Mouse (Mus musculus) forebrain, embryonic 11.5 days (tissue): ENCODE results near the gene Ffar3. TPM values are rescaled to one million over a fixed set of nuclear protein-coding genes. Genes with fewer than 3 reads are reported as not detected.

ENCODE experiments used
- ATAC-seq: fragments of 200-750 bp; cut with Nextera tagmentation; replicated peaks from 2 replicates; pipeline ENCODE4 v1.8.0; 2017; ENCODE audit warnings: moderate TSS enrichment; ENCODE audit not compliant: low FRiP score
- DNase-seq: peaks from one replicate; pipeline ENCODE4 v3.0.0-alpha.2; 2017; ENCODE audit warnings: low spot score
- H3K27ac ChIP-seq: fragments of 300-500 bp; sonication (generic); 2 replicates; pipeline ENCODE4 v1.5.1; 2014; ENCODE audit warnings: low read depth, low read length
- H3K27me3 ChIP-seq: fragments of 300-500 bp; sonication (generic); 2 replicates; pipeline ENCODE4 v1.6.1; 2014; ENCODE audit warnings: mild to moderate bottlenecking, low read length, mixed read lengths; ENCODE audit not compliant: control insufficient read depth, insufficient read depth
- H3K36me3 ChIP-seq: fragments of 300-500 bp; sonication (generic); 2 replicates; pipeline ENCODE4 v1.6.1; 2014; ENCODE audit warnings: mild to moderate bottlenecking, low read length, moderate library complexity, mixed read lengths; ENCODE audit not compliant: control insufficient read depth, insufficient read depth
- H3K4me1 ChIP-seq: fragments of 300-500 bp; sonication (generic); replicated peaks from 2 replicates; pipeline ENCODE4 v1.6.1; 2014; ENCODE audit warnings: low read length, mixed read lengths; ENCODE audit not compliant: control insufficient read depth, insufficient read depth
- H3K4me2 ChIP-seq: fragments of 300-500 bp; sonication (generic); 2 replicates; pipeline ENCODE4 v1.6.1; 2014; ENCODE audit warnings: low read depth, mild to moderate bottlenecking, low read length, moderate library complexity, mixed read lengths; ENCODE audit not compliant: severe bottlenecking
- H3K4me3 ChIP-seq: fragments of 300-500 bp; sonication (generic); 2 replicates; pipeline ENCODE4 v1.5.1; 2014; ENCODE audit warnings: low read depth, low read length
- H3K9ac ChIP-seq: fragments of 300-500 bp; sonication (generic); 2 replicates; pipeline ENCODE4 v1.6.1; 2014; ENCODE audit warnings: low read length
- H3K9me3 ChIP-seq: fragments of 300-500 bp; sonication (generic); 2 replicates; pipeline ENCODE4 v1.6.1; 2016; ENCODE audit warnings: low read length, mixed read lengths; ENCODE audit not compliant: control insufficient read depth
- WGBS: fragments of 180-500 bp; shearing (Covaris S2); extraction: QIAGEN DNeasy Blood & Tissue Kit; methylation state at CpG from one replicate; pipeline ENCODE4 v1.1.7; 2014; 5-methylcytosine and 5-hydroxymethylcytosine counted together
- polyA plus RNA-seq: library from polyadenylated mRNA; unstranded; fragments of >200 nt; fragmentation: Nextera tagmentation; extraction: Ambion mirVana; gene quantifications from 2 replicates; pipeline ENCODE4 v1.2.1, GENCODE M21; 2014

Gene Ffar3
- polyA plus RNA-seq, 1 experiment from 2014 or later: not detected

DNA sequence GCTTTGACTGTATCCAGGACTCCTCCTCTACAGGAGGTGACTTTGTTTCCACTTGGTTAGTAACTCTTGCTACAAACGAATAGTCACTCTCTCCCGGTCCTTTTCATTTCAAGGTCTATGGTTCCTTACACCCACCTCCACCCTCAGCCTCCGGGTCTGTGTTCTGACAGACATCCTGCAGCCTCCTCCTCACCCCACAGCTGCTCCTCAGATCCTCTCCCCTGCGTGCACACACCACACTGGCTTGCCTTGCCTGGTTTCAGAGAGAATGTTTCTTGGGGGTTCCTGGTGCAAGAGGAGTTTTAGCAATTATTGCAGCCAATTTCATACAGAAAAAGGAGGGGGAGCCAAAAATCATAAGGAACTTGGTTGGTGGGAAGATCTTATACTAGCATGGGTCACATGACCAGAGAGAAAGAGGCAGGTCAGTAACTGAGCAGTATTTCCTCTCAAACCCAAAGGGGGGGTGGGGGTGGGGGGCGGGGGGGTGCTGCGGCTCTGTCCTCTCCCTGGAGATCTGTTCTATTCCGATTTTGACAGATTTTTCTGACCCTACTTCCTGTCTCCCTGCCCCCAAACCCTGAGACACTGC, 35.0 kb downstream of the Ffar3 start:
- no peak overlapping the region for H3K27ac ChIP-seq
- no peak overlapping the region for H3K4me2 ChIP-seq
- H3K4me1 ChIP-seq: no peaks in the 10 kb centered on the region
- DNase-seq (no peak), ATAC-seq (no peak)
- H3K4me3 ChIP-seq: no peak overlapping the region
- H3K9me3 ChIP-seq: no peaks in the 10 kb centered on the region
- no peaks in the 10 kb centered on the region for H3K27me3 ChIP-seq
- no peaks in the 10 kb centered on the region for H3K36me3 ChIP-seq
- H3K9ac ChIP-seq: no peak overlapping the region
- WGBS: 75% methylated on average over 6 of the region's 7 CpGs

DNA sequence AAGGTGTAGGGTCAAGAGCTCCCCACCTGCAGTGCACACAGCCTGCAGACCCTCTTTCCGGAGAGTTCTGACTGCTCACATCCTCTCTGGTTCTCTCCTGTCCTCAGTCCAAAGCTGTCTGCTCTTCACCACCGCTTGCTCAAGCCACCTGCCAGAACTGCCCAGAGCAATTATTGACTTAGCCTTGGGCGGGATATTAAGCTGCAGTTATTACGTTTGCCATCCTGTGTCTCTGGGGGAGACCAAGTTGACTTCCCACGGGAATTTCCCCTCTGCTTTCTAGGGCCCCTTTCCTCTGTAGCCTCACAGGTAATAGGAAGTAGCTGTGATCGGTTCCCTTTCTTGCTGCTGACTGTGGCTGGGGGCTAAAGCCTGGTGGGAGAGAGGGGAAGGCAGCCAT, 35.8 kb downstream of the Ffar3 start:
- no peaks in the 10 kb centered on the region for H3K4me1 ChIP-seq
- ATAC-seq (no peak), DNase-seq (no peak)
- no peak overlapping the region for H3K27ac ChIP-seq
- no peaks in the 10 kb centered on the region for H3K27me3 ChIP-seq
- H3K9ac ChIP-seq: no peak overlapping the region
- no peak overlapping the region for H3K4me2 ChIP-seq
- WGBS: 80% methylated on average over 6 of the region's 6 CpGs
- H3K9me3 ChIP-seq: no peaks in the 10 kb centered on the region
- H3K36me3 ChIP-seq: no peaks in the 10 kb centered on the region
- H3K4me3 ChIP-seq: no peak overlapping the region

DNA sequence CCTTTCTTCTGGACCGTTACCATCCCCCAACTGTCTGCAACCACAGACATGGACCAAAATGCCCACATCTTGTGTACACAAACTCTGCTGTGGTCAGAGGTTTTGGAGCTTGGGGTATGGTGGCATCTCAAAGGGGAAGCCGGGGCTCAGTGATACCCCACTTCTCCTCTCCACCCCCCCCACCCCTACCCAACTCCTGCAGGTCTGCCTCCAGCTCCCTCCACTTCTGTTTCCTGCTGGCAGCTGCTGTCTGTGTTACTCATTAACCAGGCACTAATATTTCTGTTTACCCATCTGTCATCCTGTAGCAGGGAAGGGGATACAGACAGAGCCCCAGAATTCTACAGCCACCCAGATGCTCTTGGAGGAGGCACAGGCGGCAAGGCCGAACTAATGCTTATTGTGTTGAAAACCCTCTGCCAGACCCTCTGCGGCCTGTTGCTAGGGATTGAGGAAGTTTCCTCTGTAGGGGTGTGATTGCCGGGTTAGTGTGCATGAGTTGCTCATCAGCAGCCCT, 43.6 kb downstream of the Ffar3 start:
- no peak overlapping the region for H3K9ac ChIP-seq
- H3K36me3 ChIP-seq: no peaks in the 10 kb centered on the region
- no peak overlapping the region for H3K4me2 ChIP-seq
- H3K27me3 ChIP-seq: no peaks in the 10 kb centered on the region
- H3K4me3 ChIP-seq: no peak overlapping the region
- H3K9me3 ChIP-seq: no peaks in the 10 kb centered on the region; the same call in 1 of the 2 replicates
- H3K27ac ChIP-seq: no peak overlapping the region
- 78% methylated on average over 6 of the region's 6 CpGs for WGBS
- no peaks in the 10 kb centered on the region for H3K4me1 ChIP-seq
- DNase-seq (no peak), ATAC-seq (no peak)

GRCm38 (mm10) chr7:30811757-30812290, 44.2 kb downstream of the Ffar3 start:
- Histone ChIP-seq H3K36me3 (no peaks in the 10 kb centered on the region), H3K9ac (no peak overlapping the region), H3K27me3 (no peaks in the 10 kb centered on the region), H3K4me3 (no peak overlapping the region), H3K9me3 (no peaks in the 10 kb centered on the region; the same call in 1 of the 2 replicates), H3K4me1 (no peaks in the 10 kb centered on the region), H3K27ac (no peak overlapping the region), H3K4me2 (no peak overlapping the region)
- WGBS: 73% methylated on average over 9 of the region's 9 CpGs
- no peak for ATAC-seq
- DNase-seq: no peak

GRCm38 (mm10) chr7:30810319-30810718, 45.7 kb downstream of the Ffar3 start:
- WGBS: 53% methylated on average over 6 of the region's 6 CpGs
- Histone ChIP-seq H3K27ac (no peak overlapping the region), H3K4me2 (no peak overlapping the region), H3K9ac (no peak overlapping the region), H3K9me3 (no peaks in the 10 kb centered on the region; the same call in 1 of the 2 replicates), H3K27me3 (no peaks in the 10 kb centered on the region), H3K4me1 (no peaks in the 10 kb centered on the region), H3K36me3 (no peaks in the 10 kb centered on the region), H3K4me3 (no peak overlapping the region)
- ATAC-seq (no peak), DNase-seq (no peak)

DNA sequence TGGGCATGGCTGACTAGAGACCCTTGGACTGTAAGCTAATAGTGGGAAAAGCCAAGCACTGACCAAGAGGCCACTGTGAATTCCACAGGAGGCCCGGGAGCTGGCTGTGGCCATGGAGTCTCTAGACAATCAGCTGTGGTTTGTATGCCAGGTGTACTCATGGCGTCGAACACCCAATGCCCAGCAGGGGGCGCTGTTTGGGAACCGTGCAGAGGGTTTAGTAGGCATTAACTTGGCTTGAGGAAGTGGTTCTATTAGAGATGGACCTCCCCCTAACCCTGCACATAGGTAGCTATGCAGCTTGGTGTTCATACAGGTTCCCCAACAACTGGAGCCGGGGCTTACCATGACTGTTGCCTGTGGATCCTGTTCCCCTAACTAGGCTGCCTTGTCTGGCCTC, 50.1 kb downstream of the Ffar3 start:
- H3K27ac ChIP-seq: no peak overlapping the region
- H3K9ac ChIP-seq: no peak overlapping the region
- 52% methylated on average over 6 of the region's 6 CpGs for WGBS
- DNase-seq: peak; percentile 59
- no peaks in the 10 kb centered on the region for H3K9me3 ChIP-seq
- H3K4me1 ChIP-seq: no peaks in the 10 kb centered on the region
- H3K4me2 ChIP-seq: no peak overlapping the region
- no peaks in the 10 kb centered on the region for H3K36me3 ChIP-seq
- no peak for ATAC-seq
- H3K4me3 ChIP-seq: no peak overlapping the region
- H3K27me3 ChIP-seq: no peaks in the 10 kb centered on the region

Other genes with a start within 250 kb of the Ffar3 start
- gene Upk1a, start 243.3 kb downstream of the Ffar3 start, polyA plus RNA-seq: 0.31 and 0.73 TPM in 2 replicates
- gene Cox6b1, start 230.0 kb downstream of the Ffar3 start, polyA plus RNA-seq: 700 and 735 TPM in 2 replicates
- not detected in 2 replicates for gene Etv2, start 220.3 kb downstream of the Ffar3 start, polyA plus RNA-seq
- gene Rbm42, start 205.9 kb downstream of the Ffar3 start, polyA plus RNA-seq: 131 and 138 TPM in 2 replicates
- gene Haus5, start 191.2 kb downstream of the Ffar3 start, polyA plus RNA-seq: 68.9 and 76.6 TPM in 2 replicates
- not detected in 2 replicates for gene Pmis2, start 184.6 kb downstream of the Ffar3 start, polyA plus RNA-seq
- gene 2200002J24Rik, start 157.3 kb downstream of the Ffar3 start, polyA plus RNA-seq: not detected in 2 replicates
- 0.72 and 1.7 TPM in 2 replicates for gene Atp4a, start 144.0 kb downstream of the Ffar3 start, polyA plus RNA-seq
- gene Tmem147, start 126.6 kb downstream of the Ffar3 start, polyA plus RNA-seq: 133 and 153 TPM in 2 replicates
- 0.33 and 1.5 TPM in 2 replicates for gene Gapdhs, start 112.5 kb downstream of the Ffar3 start, polyA plus RNA-seq
- 0.27 and 1.8 TPM in 2 replicates for gene Sbsn, start 104.7 kb downstream of the Ffar3 start, polyA plus RNA-seq
- not detected in 2 replicates for gene Dmkn, start 92.4 kb downstream of the Ffar3 start, polyA plus RNA-seq
- not detected in 2 replicates for gene Krtdap, start 68.3 kb downstream of the Ffar3 start, polyA plus RNA-seq
- gene Ffar2, start 32.4 kb downstream of the Ffar3 start, polyA plus RNA-seq: not detected in 2 replicates
- not detected in 2 replicates for gene Ffar1, start 5.4 kb upstream of the Ffar3 start, polyA plus RNA-seq
- gene Cd22, start 24.2 kb upstream of the Ffar3 start, polyA plus RNA-seq: not detected in 2 replicates
- gene Mag, start 58.7 kb upstream of the Ffar3 start, polyA plus RNA-seq: 0.11 and 0.20 TPM in 2 replicates
- not detected in 2 replicates for gene Hamp2, start 68.5 kb upstream of the Ffar3 start, polyA plus RNA-seq
- gene Hamp, start 87.9 kb upstream of the Ffar3 start, polyA plus RNA-seq: not detected in 2 replicates
- 28.4 and 29.3 TPM in 2 replicates for gene Usf2, start 100.6 kb upstream of the Ffar3 start, polyA plus RNA-seq
- 30.8 and 32.5 TPM in 2 replicates for gene Lsr, start 117.3 kb upstream of the Ffar3 start, polyA plus RNA-seq
- 0.81 and 1.3 TPM in 2 replicates for gene Fam187b, start 117.6 kb upstream of the Ffar3 start, polyA plus RNA-seq
- gene Fxyd5, start 186.3 kb upstream of the Ffar3 start, polyA plus RNA-seq: 10.2 and 12.9 TPM in 2 replicates
- 4.1 and 4.9 TPM in 2 replicates for gene Fxyd7, start 195.3 kb upstream of the Ffar3 start, polyA plus RNA-seq
- 2.9 and 4.0 TPM in 2 replicates for gene Fxyd1, start 201.0 kb upstream of the Ffar3 start, polyA plus RNA-seq
- 0.36 and 0.44 TPM in 2 replicates for gene Lgi4, start 203.2 kb upstream of the Ffar3 start, polyA plus RNA-seq
- 2.0 and 3.3 TPM in 2 replicates for gene Fxyd3, start 220.5 kb upstream of the Ffar3 start, polyA plus RNA-seq